Mouse (Mus musculus) CH12.LX (cell line): ENCODE measurements at regions not wholly inside any gene's neighbourhood (a gene's known extent, or its start where the extent isn't known, plus 50 kb on each side); places are given as distances from the start of the nearest gene placed in this dataset.

Source experiments
- DNase-seq: peaks from one replicate; pipeline ENCODE4 v3.0.0-alpha.2; 2013; ENCODE audit errors: extremely low read depth
- H3K27ac ChIP-seq: 2 replicates; pipeline ENCODE4 v1.5.1; 2012; ENCODE audit warnings: low read depth, mild to moderate bottlenecking, control low read depth, moderate library complexity; ENCODE audit not compliant: insufficient read depth
- H3K27me3 ChIP-seq: replicated peaks from 2 replicates; pipeline ENCODE3; 2012; ENCODE audit warnings: inconsistent platforms
- H3K36me3 ChIP-seq, 2 experiments: replicated peaks in 1 of 2; 2 replicates each; pipeline versions ENCODE3 to v1.6.1; 2012; ENCODE audit warnings: inconsistent platforms in 1 of 2, low read length in 1 of 2, mild to moderate bottlenecking in 1 of 2, mixed read lengths in 1 of 2, moderate library complexity in 1 of 2; ENCODE audit not compliant: control insufficient read depth in 1 of 2, insufficient read depth in 1 of 2
- H3K4me1 ChIP-seq, 2 experiments: 2 replicates each; pipeline ENCODE4 v1.6.1; 2012; ENCODE audit warnings: inconsistent platforms in 1 of 2, moderate library complexity in 1 of 2; ENCODE audit not compliant: insufficient read depth in 2 of 2, control insufficient read depth in 1 of 2
- H3K4me2 ChIP-seq: 2 replicates; pipeline ENCODE4 v1.6.1; 2012; ENCODE audit warnings: low read depth, mild to moderate bottlenecking, control low read depth; ENCODE audit not compliant: poor library complexity, insufficient read depth, severe bottlenecking
- H3K4me3 ChIP-seq, 3 experiments: fragments of 150-350 bp in 1 of 3; sonication (generic) in 1 of 3; replicated peaks in 1 of 3; 2 replicates each; pipeline versions ENCODE3 to v1.5.1; 2011 to 2012; ENCODE audit warnings: low read depth in 2 of 3, low read length in 2 of 3, mild to moderate bottlenecking in 2 of 3, moderate library complexity in 2 of 3, control low read depth in 1 of 3, improper control_type of control experiment in 1 of 3, inconsistent platforms in 1 of 3, mixed read lengths in 1 of 3; ENCODE audit not compliant: poor library complexity in 1 of 3
- H3K79me2 ChIP-seq: replicated peaks from 2 replicates; pipeline ENCODE4 v1.6.1; 2012; ENCODE audit warnings: mild to moderate bottlenecking, moderate library complexity; ENCODE audit not compliant: control insufficient read depth, poor library complexity, insufficient read depth, severe bottlenecking; ENCODE audit errors: extremely low read depth
- H3K9ac ChIP-seq: 2 replicates; pipeline ENCODE4 v1.6.1; 2012; ENCODE audit warnings: low read depth, mild to moderate bottlenecking, control low read depth, moderate library complexity; ENCODE audit not compliant: insufficient read depth
- H3K9me3 ChIP-seq: replicated peaks from 2 replicates; pipeline ENCODE3; 2012; ENCODE audit warnings: low read length, inconsistent platforms, mixed read lengths
- CHD2 ChIP-seq: IDR thresholded peaks from 2 replicates; pipeline ENCODE4 v1.6.1; 2011; ENCODE audit warnings: low read length, improper control_type of control experiment
- E2F4 ChIP-seq: IDR thresholded peaks from 2 replicates; pipeline ENCODE4 v1.6.1; 2011; ENCODE audit warnings: low read depth, low read length, improper control_type of control experiment; ENCODE audit not compliant: insufficient replicate concordance
- ELF1 ChIP-seq: IDR thresholded peaks from 2 replicates; pipeline ENCODE4 v1.6.1; 2014; ENCODE audit warnings: low read depth, mild to moderate bottlenecking, inconsistent platforms, low read length, improper control_type of control experiment
- ETS1 ChIP-seq: conservative IDR thresholded peaks from 2 replicates; pipeline ENCODE4 v1.6.1; 2012; ENCODE audit warnings: low read depth, mild to moderate bottlenecking, inconsistent platforms, low read length, improper control_type of control experiment, moderate library complexity
- GABPA ChIP-seq: IDR thresholded peaks from 2 replicates; pipeline ENCODE4 v1.6.1; 2012; ENCODE audit warnings: low read depth, low read length, improper control_type of control experiment, inconsistent platforms; ENCODE audit not compliant: insufficient replicate concordance
- HCFC1 ChIP-seq: IDR thresholded peaks from 2 replicates; pipeline ENCODE4 v1.6.1; 2012; ENCODE audit warnings: low read depth, mild to moderate bottlenecking, inconsistent platforms, low read length, improper control_type of control experiment
- IRF4 ChIP-seq: IDR thresholded peaks from 2 replicates; pipeline ENCODE4 v1.6.1; 2014; ENCODE audit warnings: low read depth, mild to moderate bottlenecking, inconsistent platforms, low read length, improper control_type of control experiment
- JUN ChIP-seq: IDR thresholded peaks from 2 replicates; pipeline ENCODE4 v1.6.1; 2011; ENCODE audit warnings: low read depth, mild to moderate bottlenecking, low read length, improper control_type of control experiment, moderate library complexity; ENCODE audit not compliant: insufficient read depth
- MAZ ChIP-seq: IDR thresholded peaks from 2 replicates; pipeline ENCODE4 v1.6.1; 2012; ENCODE audit warnings: low read depth, mild to moderate bottlenecking, inconsistent platforms, low read length, improper control_type of control experiment, moderate library complexity
- MEF2A ChIP-seq: IDR thresholded peaks from 2 replicates; pipeline ENCODE4 v1.6.1; 2014; ENCODE audit warnings: low read depth, mild to moderate bottlenecking, inconsistent platforms, low read length, improper control_type of control experiment, borderline replicate concordance
- MYC ChIP-seq: IDR thresholded peaks from 2 replicates; pipeline ENCODE4 v1.6.1; 2011; ENCODE audit warnings: low read depth, mild to moderate bottlenecking, improper control_type of control experiment, low read length
- NELFE ChIP-seq: IDR thresholded peaks from 2 replicates; pipeline ENCODE4 v1.6.1; 2011; ENCODE audit warnings: low read depth, low read length, improper control_type of control experiment
- NRF1 ChIP-seq: IDR thresholded peaks from 2 replicates; pipeline ENCODE4 v1.6.1; 2014; ENCODE audit warnings: low read depth, mild to moderate bottlenecking, inconsistent platforms, low read length, improper control_type of control experiment, moderate library complexity
- PAX5 ChIP-seq: IDR thresholded peaks from 2 replicates; pipeline ENCODE4 v1.6.1; 2012; ENCODE audit warnings: low read length, inconsistent platforms, mixed read lengths
- POLR2AphosphoS2 ChIP-seq: IDR thresholded peaks from 2 replicates; pipeline ENCODE4 v1.6.1; 2011; ENCODE audit warnings: low read depth, low read length, improper control_type of control experiment
- SIN3A ChIP-seq: IDR thresholded peaks from 2 replicates; pipeline ENCODE4 v1.6.1; 2012; ENCODE audit warnings: low read length, improper control_type of control experiment, inconsistent platforms
- SMC3 ChIP-seq: IDR thresholded peaks from 2 replicates; pipeline ENCODE4 v1.6.1; 2011; ENCODE audit warnings: low read depth, low read length, improper control_type of control experiment
- TCF12 ChIP-seq: IDR thresholded peaks from 2 replicates; pipeline ENCODE4 v1.6.1; 2014; ENCODE audit warnings: low read depth, mild to moderate bottlenecking, inconsistent platforms, low read length, improper control_type of control experiment
- UBTF ChIP-seq: IDR thresholded peaks from 2 replicates; pipeline ENCODE4 v1.6.1; 2012; ENCODE audit warnings: low read depth, mild to moderate bottlenecking, inconsistent platforms, low read length, improper control_type of control experiment, moderate library complexity
- ZC3H11A ChIP-seq: IDR thresholded peaks from 2 replicates; pipeline ENCODE4 v1.6.1; 2012; ENCODE audit warnings: low read depth, mild to moderate bottlenecking, inconsistent platforms, low read length, improper control_type of control experiment
- ZKSCAN1 ChIP-seq: IDR thresholded peaks from 2 replicates; pipeline ENCODE4 v1.6.1; 2012; ENCODE audit warnings: low read depth, inconsistent platforms, low read length, improper control_type of control experiment, borderline replicate concordance
- ZMIZ1 ChIP-seq: IDR thresholded peaks from 2 replicates; pipeline ENCODE4 v1.6.1; 2012; ENCODE audit warnings: low read depth, mild to moderate bottlenecking, inconsistent platforms, low read length, improper control_type of control experiment
- ZNF384 ChIP-seq: IDR thresholded peaks from 2 replicates; pipeline ENCODE4 v1.6.1; 2012; ENCODE audit warnings: low read depth, low read length, improper control_type of control experiment, inconsistent platforms
- dilution Hi-C: fragments of 300-500 bp; cut with MboI; formaldehyde crosslinking; loops from 2 replicates; pipeline ENCODE4 v1.14.3; 2020; ENCODE audit warnings: low sequenced_read_pairs; ENCODE audit not compliant: extremely low pct_unique_long_range_greater_than_20kb, extremely low pct_ligation_motif_present
- in situ Hi-C: fragments of 300-500 bp; cut with MboI; formaldehyde crosslinking; loops from 3 replicates; pipeline ENCODE4 v1.14.3; 2019; ENCODE audit warnings: low sequenced_read_pairs, low pct_ligation_motif_present, low pct_unique_long_range_greater_than_20kb, mixed read lengths

- Histone ChIP-seq H3K4me3 (no peak overlapping the region), H3K79me2 (no peaks in the 10 kb centered on the region), H3K27ac (no peak overlapping the region), H3K9ac (no peak overlapping the region), H3K4me2 (no peak overlapping the region), H3K9me3 (no peaks in the 10 kb centered on the region), H3K27me3 (peaks cover 96% of the 10 kb centered on the region), H3K4me1 (no peaks in the 10 kb centered on the region), H3K36me3 (no peaks in the 10 kb centered on the region)
- no peak for DNase-seq
- no peak for TF ChIP-seq TCF12
- TF ChIP-seq ZNF384 = no peak
- TF ChIP-seq NELFE = no peak
- TF ChIP-seq ELF1 = no peak
- no peak for TF ChIP-seq SMC3
- TF ChIP-seq PAX5 = no peak
- TF ChIP-seq HCFC1 = no peak
- TF ChIP-seq CHD2 = no peak
- in situ Hi-C loops = no loop called here
- dilution Hi-C loops = no loop called here
Observed at GRCm38 (mm10) chr4:125897707-125898106, 126.6 kb upstream of the Csf3r start.

DNA sequence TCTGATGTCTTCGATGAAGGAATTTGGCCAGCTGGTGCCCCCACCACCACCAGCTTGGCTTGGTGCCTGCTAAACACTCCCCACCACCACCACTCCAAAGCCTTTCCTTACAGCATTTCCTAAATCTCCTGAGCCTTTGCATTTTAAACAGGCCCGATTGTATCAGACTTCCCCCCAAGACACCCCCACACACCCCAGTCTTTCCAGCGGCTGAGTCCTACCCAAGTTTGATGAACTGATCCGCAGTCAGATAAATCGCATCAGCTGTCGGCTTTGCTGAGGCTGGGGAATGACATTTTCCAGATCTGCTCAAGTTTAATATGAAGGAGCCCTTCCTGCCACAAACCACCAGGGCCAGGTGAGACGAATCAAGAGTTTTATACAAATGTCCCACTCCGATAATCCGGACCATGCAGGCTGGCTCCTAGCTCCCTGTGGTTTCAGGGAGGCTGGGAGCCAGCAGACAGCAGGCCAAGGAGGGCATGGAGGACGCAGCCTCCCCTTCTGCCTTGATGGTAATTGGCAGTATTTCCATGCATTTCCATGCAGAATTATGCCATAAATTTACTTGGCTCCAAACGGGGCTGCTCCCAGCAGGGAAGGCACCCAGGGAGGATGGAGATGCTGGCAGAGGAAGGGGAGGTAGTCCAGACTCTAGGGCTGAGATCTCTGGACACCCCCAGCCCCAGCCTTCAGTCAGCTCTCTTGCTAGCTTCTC lies 125.6 kb upstream of the Csf3r start:
- no peaks in the 10 kb centered on the region for H3K4me1 ChIP-seq
- H3K27me3 ChIP-seq = peaks cover 96% of the 10 kb centered on the region
- H3K9ac ChIP-seq = no peak overlapping the region
- TF ChIP-seq MYC (no peak), MEF2A (no peak), ZNF384 (no peak), GABPA (no peak)
- no peak overlapping the region for H3K4me2 ChIP-seq
- H3K36me3 ChIP-seq = no peaks in the 10 kb centered on the region
- dilution Hi-C loops = no loop called here
- H3K4me3 ChIP-seq = no peak overlapping the region
- H3K9me3 ChIP-seq = no peaks in the 10 kb centered on the region
- H3K79me2 ChIP-seq = no peaks in the 10 kb centered on the region
- in situ Hi-C loops = no loop called here
- no peak overlapping the region for H3K27ac ChIP-seq
- DNase-seq = no peak

GRCm38 (mm10) chr4:125901546-125902276 lies 122.6 kb upstream of the Csf3r start:
- dilution Hi-C loops = no loop called here
- H3K4me1 ChIP-seq = no peaks in the 10 kb centered on the region
- no peak overlapping the region for H3K9ac ChIP-seq
- H3K4me3 ChIP-seq = no peak overlapping the region
- no peaks in the 10 kb centered on the region for H3K36me3 ChIP-seq
- in situ Hi-C loops = no loop called here
- no peaks in the 10 kb centered on the region for H3K9me3 ChIP-seq
- H3K79me2 ChIP-seq = no peaks in the 10 kb centered on the region
- no peak for DNase-seq
- H3K27me3 ChIP-seq = peaks cover 94% of the 10 kb centered on the region
- no peak overlapping the region for H3K4me2 ChIP-seq
- no peak overlapping the region for H3K27ac ChIP-seq
- no peak for TF ChIP-seq IRF4
- no peak for TF ChIP-seq GABPA
- TF ChIP-seq UBTF = no peak
- no peak for TF ChIP-seq SIN3A
- TF ChIP-seq ZKSCAN1 = no peak
- TF ChIP-seq ZC3H11A = no peak
- no peak for TF ChIP-seq PAX5
- TF ChIP-seq ZMIZ1 = no peak
- TF ChIP-seq POLR2AphosphoS2 = no peak
- TF ChIP-seq MAZ = no peak
- no peak for TF ChIP-seq HCFC1
- TF ChIP-seq ETS1 = no peak
- TF ChIP-seq CHD2 = no peak
- TF ChIP-seq JUN = no peak
- TF ChIP-seq E2F4 = no peak
- TF ChIP-seq NRF1 = no peak
